Mouse (Mus musculus) forebrain, postnatal 0 days (tissue): Measurements from ENCODE around the gene Prex1. TPM values are rescaled to one million over a fixed set of nuclear protein-coding genes. Genes with fewer than 3 reads are reported as not detected.
"Not testable (repeated sequence)": the region's sequence is repeated elsewhere in the genome, so short reads cannot be mapped to it uniquely, and the experiment has no call there.

ENCODE experiments used
- ATAC-seq: fragments of 200-750 bp; cut with Nextera tagmentation; 2 replicates; pipeline ENCODE4 v1.8.0; 2017; ENCODE audit warnings: mild to moderate bottlenecking, moderate library complexity
- DNase-seq: peaks from one replicate; pipeline ENCODE4 v3.0.0-alpha.2; 2015
- H3K27ac ChIP-seq: fragments of 300-500 bp; sonication (generic); 2 replicates; pipeline ENCODE4 v1.5.1; 2014; ENCODE audit warnings: low read depth, mild to moderate bottlenecking, antibody characterized with exemption, low read length, moderate library complexity, mixed read lengths
- H3K27me3 ChIP-seq: fragments of 300-500 bp; sonication (generic); 2 replicates; pipeline ENCODE4 v1.6.1; 2014; ENCODE audit warnings: mild to moderate bottlenecking, low read length, mixed read lengths; ENCODE audit not compliant: insufficient read depth
- H3K36me3 ChIP-seq: fragments of 300-500 bp; sonication (generic); 2 replicates; pipeline ENCODE4 v1.6.1; 2014; ENCODE audit warnings: mild to moderate bottlenecking, moderate library complexity; ENCODE audit not compliant: insufficient read depth
- H3K4me1 ChIP-seq: fragments of 300-500 bp; sonication (generic); 2 replicates; pipeline ENCODE4 v1.6.1; 2014; ENCODE audit warnings: antibody characterized with exemption; ENCODE audit not compliant: insufficient read depth
- H3K4me2 ChIP-seq: fragments of 300-500 bp; sonication (generic); 2 replicates; pipeline ENCODE4 v1.6.1; 2014; ENCODE audit warnings: low read depth, mild to moderate bottlenecking, moderate library complexity
- H3K4me3 ChIP-seq: fragments of 300-500 bp; sonication (generic); 2 replicates; pipeline ENCODE4 v1.5.1; 2014; ENCODE audit warnings: low read depth, low read length, mixed read lengths
- H3K9ac ChIP-seq: fragments of 300-500 bp; sonication (generic); 2 replicates; pipeline ENCODE4 v1.6.1; 2014; ENCODE audit warnings: mild to moderate bottlenecking
- H3K9me3 ChIP-seq: fragments of 300-500 bp; sonication (generic); 2 replicates; pipeline ENCODE4 v1.6.1; 2016; ENCODE audit warnings: low read length
- CTCF ChIP-seq: sonication (generic); IDR thresholded peaks from 2 replicates; pipeline ENCODE4 v1.5.1; 2016; ENCODE audit warnings: antibody characterized with exemption, control low read depth, low read depth
- WGBS: fragments of 180-500 bp; shearing (Covaris S2); extraction: QIAGEN DNeasy Blood & Tissue Kit; methylation state at CpG from one replicate; pipeline ENCODE4 v1.1.7; 2014; 5-methylcytosine and 5-hydroxymethylcytosine counted together
- polyA plus RNA-seq: library from polyadenylated mRNA; unstranded; fragments of >200 nt; fragmentation: Nextera tagmentation; extraction: Ambion mirVana; gene quantifications from 2 replicates; pipeline ENCODE4 v1.2.1, GENCODE M21; 2015
- total RNA-seq: library from RNA; depleted of rRNA; stranded (reverse); fragments of >200 nt; gene quantifications from 2 replicates; pipeline ENCODE4 v1.2.3, GENCODE M21; 2014

Prex1 gene
- total and polyA plus RNA-seq, 2 experiments from 2014 or later, result 17.5 to 31.3 TPM

GRCm38 (mm10) chr2:166523156-166523890 lies 190.3 kb downstream of the Prex1 start:
- H3K4me3 ChIP-seq, result no peak overlapping the region
- WGBS, result 71% methylated on average over 10 of the region's 10 CpGs
- DNase-seq (no peak), ATAC-seq (no peak)
- peaks cover 9% of the 10 kb centered on the region for H3K4me1 ChIP-seq
- no peak overlapping the region for H3K4me2 ChIP-seq
- TF ChIP-seq CTCF, result no peak
- H3K36me3 ChIP-seq, result no peaks in the 10 kb centered on the region
- H3K9me3 ChIP-seq, result no peaks in the 10 kb centered on the region
- H3K9ac ChIP-seq, result no peak overlapping the region
- no peak overlapping the region for H3K27ac ChIP-seq
- peaks cover 13% of the 10 kb centered on the region; the same call in 1 of the 2 replicates for H3K27me3 ChIP-seq

- no peak overlapping the region for H3K4me3 ChIP-seq
These were observed 191.0 kb downstream of the Prex1 start for GRCm38 (mm10) chr2:166522612-166523120.

GRCm38 (mm10) chr2:166521878-166522611 lies 191.6 kb downstream of the Prex1 start:
- no peaks in the 10 kb centered on the region for H3K9me3 ChIP-seq
- no peaks in the 10 kb centered on the region for H3K36me3 ChIP-seq
- peaks cover 13% of the 10 kb centered on the region for H3K4me1 ChIP-seq
- H3K27ac ChIP-seq, result 0 out of 2 replicates have a peak overlapping the region, but pooled peaks have one; percentile 5
- H3K9ac ChIP-seq, result no peak overlapping the region
- DNase-seq (no peak), ATAC-seq (no peak)
- 0 out of 2 replicates have a peak overlapping the region, but pooled peaks have one; percentile 2 for H3K4me2 ChIP-seq
- H3K27me3 ChIP-seq, result peaks cover 14% of the 10 kb centered on the region; the same call in 1 of the 2 replicates
- H3K4me3 ChIP-seq, result no peak overlapping the region
- 31% methylated on average over 16 of the region's 16 CpGs for WGBS
- no peak for TF ChIP-seq CTCF

More at GRCm38 (mm10) chr2:166522612-166523120, 191.0 kb downstream of the Prex1 start:
- no peak for ATAC-seq
- peaks cover 14% of the 10 kb centered on the region; the same call in 1 of the 2 replicates for H3K27me3 ChIP-seq
- peak; percentile 61 for DNase-seq
- H3K9me3 ChIP-seq, result no peaks in the 10 kb centered on the region
- H3K4me1 ChIP-seq, result peaks cover 9% of the 10 kb centered on the region
- 0 out of 2 replicates have a peak overlapping the region, but pooled peaks have one; percentile 5 for H3K27ac ChIP-seq
- TF ChIP-seq CTCF, result no peak
- no peak overlapping the region for H3K4me2 ChIP-seq
- no peaks in the 10 kb centered on the region for H3K36me3 ChIP-seq
- no peak overlapping the region for H3K9ac ChIP-seq
- WGBS, result 62% methylated on average over 15 of the region's 15 CpGs

GRCm38 (mm10) chr2:166521461-166521860 lies 192.2 kb downstream of the Prex1 start:
- ATAC-seq, result no peak
- H3K9ac ChIP-seq, result no peak overlapping the region
- DNase-seq, result no peak
- no peak for TF ChIP-seq CTCF
- H3K27me3 ChIP-seq, result peaks cover 14% of the 10 kb centered on the region; the same call in 1 of the 2 replicates
- no peak overlapping the region for H3K4me3 ChIP-seq
- H3K4me1 ChIP-seq, result peaks cover 13% of the 10 kb centered on the region
- no peak overlapping the region for H3K4me2 ChIP-seq
- H3K36me3 ChIP-seq, result no peaks in the 10 kb centered on the region
- 93% methylated on average over 5 of the region's 5 CpGs for WGBS
- 0 out of 2 replicates have a peak overlapping the region, but pooled peaks have one; percentile 35 for H3K27ac ChIP-seq
- no peaks in the 10 kb centered on the region for H3K9me3 ChIP-seq

- Histone ChIP-seq H3K9ac (no peak overlapping the region), H3K27me3 (peaks cover 14% of the 10 kb centered on the region; the same call in 1 of the 2 replicates), H3K4me3 (no peak overlapping the region), H3K4me1 (peaks cover 13% of the 10 kb centered on the region), H3K4me2 (no peak overlapping the region), H3K27ac (no peak overlapping the region), H3K36me3 (no peaks in the 10 kb centered on the region), H3K9me3 (no peaks in the 10 kb centered on the region)
- ATAC-seq (no peak), DNase-seq (no peak)
- WGBS, result 82% methylated on average over 12 of the region's 12 CpGs
- TF ChIP-seq CTCF, result no peak
These were observed 193.1 kb downstream of the Prex1 start for GRCm38 (mm10) chr2:166520536-166520935.

GRCm38 (mm10) chr2:166517392-166518174 lies 196.0 kb downstream of the Prex1 start:
- WGBS, result 5% methylated on average over 14 of the region's 17 CpGs
- not testable (repeated sequence) for H3K36me3 ChIP-seq, H3K9me3 ChIP-seq, H3K9ac ChIP-seq, H3K27ac ChIP-seq, H3K4me1 ChIP-seq, H3K4me3 ChIP-seq
- H3K4me2 ChIP-seq, result peak overlapping the region; percentile 14; the same call in 1 of the 2 replicates
- peaks cover 14% of the 10 kb centered on the region; the same call in 1 of the 2 replicates for H3K27me3 ChIP-seq
- ATAC-seq (peak; percentile 71), DNase-seq (peak; percentile 71)
